Mouse (Mus musculus) gonadal fat pad, adult 2 months (tissue): ENCODE results near the gene Ints6l. TPM values are rescaled to one million over a fixed set of nuclear protein-coding genes. Genes with fewer than 3 reads are reported as not detected.

Experiments
- DNase-seq: peaks from one replicate; pipeline ENCODE4 v3.0.0-alpha.2; 2012; ENCODE audit warnings: low read depth
- polyA plus RNA-seq: library from polyadenylated mRNA; depleted of rRNA; stranded (reverse); fragments of >200 nt; gene quantifications from 2 replicates; pipeline ENCODE4 v1.2.3, GENCODE M21; 2012; rRNA removed

Ints6l gene
- polyA plus RNA-seq, 1 experiment, result 26.9 TPM

DNA sequence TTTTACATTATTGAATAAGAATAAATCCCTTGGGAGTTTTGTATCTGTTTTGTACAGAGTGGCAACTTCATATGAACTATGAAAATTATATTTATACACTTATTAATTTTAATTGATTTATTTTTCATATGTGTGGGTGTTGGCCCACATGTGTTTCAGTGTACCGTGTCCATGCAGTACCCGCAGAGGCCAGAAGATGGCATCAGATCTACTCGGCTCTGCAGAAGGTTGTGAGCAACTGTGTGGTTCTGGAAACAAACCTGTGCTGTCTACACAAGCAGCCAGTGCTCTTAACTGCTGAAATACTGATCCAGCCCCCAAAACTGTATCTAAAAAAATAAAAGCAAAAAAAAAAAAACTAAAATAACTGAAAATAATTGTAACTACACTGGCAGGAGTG, 76.6 kb downstream of the Ints6l start:
- DNase-seq, result no peak

- DNase-seq, result no peak
Observed at GRCm38 (mm10) chrX:56537162-56537561, 82.5 kb downstream of the Ints6l start.

- DNase-seq, result no peak
Observed at GRCm38 (mm10) chrX:56549506-56549905, 94.8 kb downstream of the Ints6l start, which contains the start of gene Gm648. TSS of gene Gm648 (minus strand) at chrX:56549606.

DNA sequence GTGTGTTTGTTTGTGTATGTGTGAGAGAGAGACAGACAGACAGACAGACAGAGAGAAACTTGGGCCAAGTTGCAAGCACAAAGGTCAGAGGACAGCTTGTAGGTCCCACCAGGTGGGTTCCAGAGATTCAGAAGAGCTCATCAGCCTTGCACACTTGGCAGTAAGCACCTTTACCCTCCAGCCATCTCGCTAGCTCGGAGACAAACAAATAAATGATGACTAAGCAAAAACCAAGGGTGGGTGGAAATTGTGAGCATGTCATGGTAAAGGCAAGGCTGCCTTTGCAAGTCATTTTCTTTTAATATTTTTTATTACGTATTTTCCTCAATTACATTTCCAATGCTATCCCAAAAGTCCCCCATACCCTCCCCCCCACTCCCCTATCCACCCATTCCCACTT, 98.9 kb downstream of the Ints6l start:
- DNase-seq, result no peak

Other genes starting within 250 kb of the Ints6l start
- not detected in 2 replicates for gene Gm773, start 242.0 kb upstream of the Ints6l start, polyA plus RNA-seq
- gene Zfp449, start 108.5 kb upstream of the Ints6l start, polyA plus RNA-seq, result 1.1 and 1.2 TPM in 2 replicates
- gene Smim10l2a, start 80.3 kb upstream of the Ints6l start, polyA plus RNA-seq, result 4.6 and 7.4 TPM in 2 replicates
- not detected in 2 replicates for gene Gm2174, start 6.9 kb upstream of the Ints6l start, polyA plus RNA-seq
- gene Gm10477, start 69.9 kb downstream of the Ints6l start, polyA plus RNA-seq, result not detected in 2 replicates
- gene Gm648, start 94.7 kb downstream of the Ints6l start, polyA plus RNA-seq, result 0.14 TPM in 1 of 2 replicates, not detected in the other
- gene Mmgt1, start 143.2 kb downstream of the Ints6l start, polyA plus RNA-seq, result 10.9 and 14.9 TPM in 2 replicates
- gene Slc9a6, start 154.9 kb downstream of the Ints6l start, polyA plus RNA-seq, result 49.1 and 58.5 TPM in 2 replicates